9 mouse cellular contexts compared by ENCODE assay signal in the genomic region with DNA sequence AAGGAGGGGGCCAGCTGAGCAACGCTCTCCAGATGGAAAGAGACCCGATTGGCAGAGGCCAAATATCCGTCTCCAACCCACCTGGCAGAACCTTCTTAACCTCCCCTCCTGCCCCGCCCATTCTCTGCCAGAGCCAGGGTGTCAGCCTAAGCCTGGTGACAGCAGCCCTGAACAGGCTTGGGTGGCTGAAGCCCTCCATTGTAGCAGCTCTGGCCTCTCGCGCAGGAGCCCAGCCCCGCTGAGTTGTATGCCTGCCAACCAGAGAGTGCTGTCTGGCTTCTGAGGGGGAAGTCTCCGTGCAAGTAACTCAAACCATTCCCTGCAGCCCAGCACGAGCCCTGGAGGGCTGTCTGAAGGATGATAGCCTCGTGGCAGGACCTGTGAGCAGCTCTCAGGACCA. TPM values are rescaled to one million over a fixed set of nuclear protein-coding genes. Genes with fewer than 3 reads are reported as not detected.
DNase-seq lines count a peak whose midpoint lies in the region; ATAC-seq and TF ChIP-seq lines count a peak whose summit lies in the region.
"Had no signal": no experiment of that assay in that cellular context is flagged by ENCODE, and none has a peak within 500 bp of the region (broad histone marks: within the 10 kb centered on the region; RNA-seq: fewer than 3 reads in every experiment).

No protein-coding gene starts in this region.

- peak; percentile 19 for DNase-seq in adrenal gland, postnatal 10 days
- no peak for DNase-seq in adrenal gland, adult 2 months
- peak; percentile 37 to 39 for DNase-seq in heart, adult 18-20 months
- peak; percentile 61 to 65 for DNase-seq in layer of hippocampus, postnatal 10 days (ENCODE audit: low spot score in 2 of 2)
- peak; percentile 48 for DNase-seq in stomach, postnatal 0 days (ENCODE audit: low spot score)
- DNase-seq in ovary, adult 18-20 months (ENCODE audit: low spot score) = no peak
- DNase-seq: liver, embryonic 13.5 days had no signal

- 0 out of 2 replicates have a peak, but pooled peaks have one; percentile 36 for ATAC-seq in midbrain, embryonic 16.5 days
- no peak; the same call in 1 of the 2 replicates for ATAC-seq in midbrain, embryonic 15.5 days (replicated peaks)
- peak; percentile 57; the same call in 1 of the 2 replicates for ATAC-seq in stomach, postnatal 0 days (ENCODE audit: low FRiP score, low TSS enrichment)

- H3K27ac ChIP-seq in midbrain, embryonic 16.5 days (ENCODE audit: low read length) = no peak overlapping the region
- no peak overlapping the region for H3K27ac ChIP-seq in midbrain, embryonic 15.5 days
- H3K27ac ChIP-seq in stomach, postnatal 0 days (replicated peaks) = no peak overlapping the region
- H3K27ac ChIP-seq: liver, embryonic 13.5 days had no signal

- no peaks in the 10 kb centered on the region for H3K4me1 ChIP-seq in midbrain, embryonic 16.5 days (ENCODE audit: control insufficient read depth, insufficient read depth, low read length)
- H3K4me1 ChIP-seq in midbrain, embryonic 15.5 days = peaks cover 4% of the 10 kb centered on the region
- peaks cover 6% of the 10 kb centered on the region for H3K4me1 ChIP-seq in stomach, postnatal 0 days (replicated peaks; ENCODE audit: control insufficient read depth, insufficient read depth)
- H3K4me1 ChIP-seq: liver, embryonic 13.5 days had no signal

- no peak for TF ChIP-seq CTCF in stomach, postnatal 0 days (IDR thresholded peaks at IDR 0.05; ENCODE audit: low read depth)

- TF ChIP-seq EP300 in stomach, postnatal 0 days (optimal IDR thresholded peaks at IDR 0.05) = no peak

- no peak overlapping the region for H3K4me2 ChIP-seq in midbrain, embryonic 16.5 days (ENCODE audit: low read length)
- no peak overlapping the region for H3K4me2 ChIP-seq in midbrain, embryonic 15.5 days
- no peak overlapping the region for H3K4me2 ChIP-seq in stomach, postnatal 0 days (replicated peaks; ENCODE audit: low read depth)
- H3K4me2 ChIP-seq: liver, embryonic 13.5 days had no signal

- 36% methylated on average over 10 of the region's 10 CpGs for WGBS in midbrain, embryonic 16.5 days
- WGBS in midbrain, embryonic 15.5 days = 22% methylated on average over 10 of the region's 10 CpGs
- 11% methylated on average over 10 of the region's 10 CpGs for WGBS in stomach, postnatal 0 days

- no peaks in the 10 kb centered on the region for H3K27me3 ChIP-seq in midbrain, embryonic 16.5 days (ENCODE audit: control insufficient read depth, insufficient read depth, low read depth, low read length)
- no peaks in the 10 kb centered on the region for H3K27me3 ChIP-seq in midbrain, embryonic 15.5 days (replicated peaks)
- H3K27me3 ChIP-seq in stomach, postnatal 0 days (ENCODE audit: control insufficient read depth, insufficient read depth, low read length) = no peaks in the 10 kb centered on the region

- no peaks in the 10 kb centered on the region for H3K9me3 ChIP-seq in midbrain, embryonic 16.5 days (replicated peaks; ENCODE audit: control insufficient read depth, low read length, poor library complexity, severe bottlenecking)
- no peaks in the 10 kb centered on the region for H3K9me3 ChIP-seq in midbrain, embryonic 15.5 days
- H3K9me3 ChIP-seq in stomach, postnatal 0 days (ENCODE audit: control insufficient read depth, low read length) = no peaks in the 10 kb centered on the region
- H3K9me3 ChIP-seq: liver, embryonic 13.5 days had no signal

- H3K4me3 ChIP-seq in midbrain, embryonic 16.5 days (ENCODE audit: low read depth, low read length) = no peak overlapping the region
- no peak overlapping the region for H3K4me3 ChIP-seq in midbrain, embryonic 15.5 days
- H3K4me3 ChIP-seq in stomach, postnatal 0 days (ENCODE audit: low read depth, low read length) = no peak overlapping the region
- H3K4me3 ChIP-seq: liver, embryonic 13.5 days had no signal

- 0 out of 2 replicates have a peak overlapping the region, but pooled peaks have one; percentile 21 for H3K9ac ChIP-seq in midbrain, embryonic 16.5 days (ENCODE audit: low read depth, low read length)
- no peak overlapping the region for H3K9ac ChIP-seq in midbrain, embryonic 15.5 days
- H3K9ac ChIP-seq in stomach, postnatal 0 days (ENCODE audit: low read length) = no peak overlapping the region
- H3K9ac ChIP-seq: liver, embryonic 13.5 days had no signal

- no peaks in the 10 kb centered on the region for H3K36me3 ChIP-seq in midbrain, embryonic 16.5 days (ENCODE audit: control insufficient read depth, insufficient read depth, low read length)
- H3K36me3 ChIP-seq in midbrain, embryonic 15.5 days (replicated peaks) = no peaks in the 10 kb centered on the region
- no peaks in the 10 kb centered on the region for H3K36me3 ChIP-seq in stomach, postnatal 0 days (ENCODE audit: control insufficient read depth, insufficient read depth, low read length)
- H3K36me3 ChIP-seq: liver, embryonic 13.5 days had no signal

RNA-seq across cellular contexts. Expression of a gene that starts 32.0 kb away (rescaled TPM):
- total RNA-seq in adrenal gland, postnatal 10 days (2021) = 10 to 100 TPM; 61.3 to 62.6 TPM
- total RNA-seq in adrenal gland, adult 2 months (2021) = 10 to 100 TPM; 58.6 to 77.4 TPM
- 5.5 and 7.0 TPM in 2 replicates for polyA plus RNA-seq in adrenal gland, adult 2 months (2012; rRNA removed)
- polyA plus RNA-seq in midbrain, embryonic 16.5 days (2015; fragmentation: Nextera tagmentation; extraction: Ambion mirVana) = 43.5 and 47.5 TPM in 2 replicates
- polyA plus RNA-seq in midbrain, embryonic 15.5 days (2015; fragmentation: Nextera tagmentation; extraction: Ambion mirVana) = 44.2 and 47.1 TPM in 2 replicates
- 10 to 100 TPM; 77.9 to 83.9 TPM for total RNA-seq in heart, adult 18-20 months (2021)
- 10 to 100 TPM; 78.8 to 81.9 TPM for total RNA-seq in layer of hippocampus, postnatal 10 days (2021)
- 29.7 and 33.3 TPM in 2 replicates for polyA plus RNA-seq in stomach, postnatal 0 days (2015; fragmentation: Nextera tagmentation; extraction: Ambion mirVana)

Comparison
In these comparisons a context has a peak if more than half of its experiments do, and no peak if none do; other contexts are left out.
1. DNase-seq: peak in adrenal gland, postnatal 10 days (single experiment), heart, adult 18-20 months (2 of 2), layer of hippocampus, postnatal 10 days (2 of 2) and stomach, postnatal 0 days (single experiment); none in adrenal gland, adult 2 months (single experiment) and ovary, adult 18-20 months (single experiment).